Mouse (Mus musculus): ENCODE measurements around the gene Siae. TPM values are rescaled to one million over a fixed set of nuclear protein-coding genes. Genes with fewer than 3 reads are reported as not detected.
A peak's percentile ranks its signal among the peaks of the same experiment; 100 is the strongest.

Gene Siae
- polyA plus RNA-seq, 1 experiment from 2014 or later = 14.9 TPM

- Histone ChIP-seq H3K9ac (ENCODE audit: low read length) (no peak overlapping the region), H3K27me3 (ENCODE audit: control insufficient read depth, insufficient read depth, low read depth, low read length) (no peaks in the 10 kb centered on the region), H3K4me3 (ENCODE audit: low read length) (no peak overlapping the region), H3K4me2 (ENCODE audit: low read depth, low read length) (no peak overlapping the region), H3K27ac (ENCODE audit: low read length) (no peak overlapping the region), H3K4me1 (replicated peaks; ENCODE audit: control insufficient read depth, insufficient read depth, low read length) (0 out of 2 replicates have a peak, but pooled peaks cover 2% of the 10 kb centered on the region), H3K9me3 (ENCODE audit: control insufficient read depth, low read length) (no peaks in the 10 kb centered on the region), H3K36me3 (ENCODE audit: control insufficient read depth, insufficient read depth, low read length) (no peaks in the 10 kb centered on the region)
- 53% methylated on average over 2 of the region's 2 CpGs for WGBS
- no peak for ATAC-seq (ENCODE audit: low read depth)
These were observed 109.1 kb downstream of the Siae start for GRCm38 (mm10) chr9:37664604-37665003.

- Histone ChIP-seq H3K36me3 (ENCODE audit: control insufficient read depth, insufficient read depth, low read length) (no peaks in the 10 kb centered on the region), H3K4me1 (replicated peaks; ENCODE audit: control insufficient read depth, insufficient read depth, low read length) (0 out of 2 replicates have a peak, but pooled peaks cover 2% of the 10 kb centered on the region), H3K4me2 (ENCODE audit: low read depth, low read length) (no peak overlapping the region), H3K9ac (ENCODE audit: low read length) (no peak overlapping the region), H3K4me3 (ENCODE audit: low read length) (no peak overlapping the region), H3K27me3 (ENCODE audit: control insufficient read depth, insufficient read depth, low read depth, low read length) (no peaks in the 10 kb centered on the region), H3K9me3 (ENCODE audit: control insufficient read depth, low read length) (no peaks in the 10 kb centered on the region), H3K27ac (ENCODE audit: low read length) (no peak overlapping the region)
- WGBS = 69% methylated on average over 7 of the region's 7 CpGs
- ATAC-seq (ENCODE audit: low read depth) = no peak
These were observed 110.5 kb downstream of the Siae start for GRCm38 (mm10) chr9:37666045-37666444.

DNA sequence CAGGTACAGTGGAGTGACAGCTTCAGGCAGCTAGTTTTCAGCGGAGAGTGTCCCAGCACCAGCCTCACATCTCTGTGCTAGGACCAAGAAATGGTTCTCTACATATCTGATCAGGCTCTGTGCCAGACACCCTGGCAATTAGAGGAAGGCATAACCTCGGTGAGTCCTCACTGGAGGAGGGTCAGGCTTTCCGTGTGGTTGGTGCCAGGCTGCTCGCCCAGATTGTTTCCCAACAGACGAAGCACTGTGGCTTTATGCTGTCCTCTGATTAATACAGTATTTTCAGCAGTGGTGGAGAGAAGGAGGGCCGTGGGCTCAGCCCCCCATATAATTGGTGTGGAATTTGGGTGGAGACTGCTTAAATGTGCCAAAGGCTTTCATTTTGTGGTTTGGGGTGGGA, 113.6 kb downstream of the Siae start, which contains the start of gene Panx3:
Gene Panx3 (minus strand): TSS at position 121 of the 400 bp plus-strand sequence.
- Histone ChIP-seq H3K9ac (ENCODE audit: low read length) (no peak within 1 kb of the TSS), H3K4me3 (ENCODE audit: low read length) (no peak within 1 kb of the TSS), H3K27me3 (ENCODE audit: control insufficient read depth, insufficient read depth, low read depth, low read length) (no peaks in the 10 kb centered on the region), H3K9me3 (ENCODE audit: control insufficient read depth, low read length) (no peaks in the 10 kb centered on the region), H3K4me1 (replicated peaks; ENCODE audit: control insufficient read depth, insufficient read depth, low read length) (0 out of 2 replicates have a peak, but pooled peaks cover 2% of the 10 kb centered on the region), H3K4me2 (ENCODE audit: low read depth, low read length) (no peak within 1 kb of the TSS), H3K36me3 (ENCODE audit: control insufficient read depth, insufficient read depth, low read length) (no peaks in the 10 kb centered on the region), H3K27ac (ENCODE audit: low read length) (no peak within 1 kb of the TSS)
- WGBS = 60% methylated on average over 6 of the region's 6 CpGs
- no peak for ATAC-seq (ENCODE audit: low read depth)

DNA sequence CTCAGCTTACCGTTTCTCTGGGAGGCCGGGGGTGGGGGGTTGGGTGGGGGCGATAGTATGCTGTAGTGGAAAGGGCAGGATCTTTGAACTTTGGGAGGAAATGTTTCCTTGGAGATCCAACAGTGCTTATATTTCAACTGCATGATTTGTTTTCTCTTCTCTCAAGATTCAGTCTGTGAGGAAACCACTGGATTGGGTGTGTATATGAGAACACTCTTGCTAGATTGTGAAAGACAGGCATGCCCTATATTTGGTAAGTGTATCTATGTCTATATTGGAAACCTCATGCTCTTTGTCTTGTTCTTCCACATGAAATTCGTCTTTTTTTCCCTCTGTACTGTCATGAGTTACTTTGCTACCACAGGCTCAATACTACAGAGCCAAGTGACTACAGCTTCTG, 114.2 kb downstream of the Siae start:
- WGBS = 50% methylated on average over 4 of the region's 4 CpGs
- Histone ChIP-seq H3K36me3 (ENCODE audit: control insufficient read depth, insufficient read depth, low read length) (no peaks in the 10 kb centered on the region), H3K4me3 (ENCODE audit: low read length) (no peak overlapping the region), H3K4me2 (ENCODE audit: low read depth, low read length) (no peak overlapping the region), H3K9ac (ENCODE audit: low read length) (no peak overlapping the region), H3K27ac (ENCODE audit: low read length) (no peak overlapping the region), H3K4me1 (replicated peaks; ENCODE audit: control insufficient read depth, insufficient read depth, low read length) (0 out of 2 replicates have a peak, but pooled peaks cover 2% of the 10 kb centered on the region), H3K9me3 (ENCODE audit: control insufficient read depth, low read length) (no peaks in the 10 kb centered on the region), H3K27me3 (ENCODE audit: control insufficient read depth, insufficient read depth, low read depth, low read length) (no peaks in the 10 kb centered on the region)
- 0 out of 2 replicates have a peak, but pooled peaks have one; percentile 28 for ATAC-seq (ENCODE audit: low read depth)

- 95% methylated on average over 3 of the region's 3 CpGs for WGBS
- no peak for ATAC-seq (ENCODE audit: low read depth)
- no peaks in the 10 kb centered on the region for H3K27me3 ChIP-seq (ENCODE audit: control insufficient read depth, insufficient read depth, low read depth, low read length)
- H3K4me3 ChIP-seq (ENCODE audit: low read length) = no peak overlapping the region
- no peak overlapping the region for H3K9ac ChIP-seq (ENCODE audit: low read length)
- no peaks in the 10 kb centered on the region for H3K36me3 ChIP-seq (ENCODE audit: control insufficient read depth, insufficient read depth, low read length)
- H3K9me3 ChIP-seq (ENCODE audit: control insufficient read depth, low read length) = no peaks in the 10 kb centered on the region
- 0 out of 2 replicates have a peak, but pooled peaks cover 2% of the 10 kb centered on the region for H3K4me1 ChIP-seq (replicated peaks; ENCODE audit: control insufficient read depth, insufficient read depth, low read length)
- no peak overlapping the region for H3K4me2 ChIP-seq (ENCODE audit: low read depth, low read length)
- no peak overlapping the region for H3K27ac ChIP-seq (ENCODE audit: low read length)
These were observed 114.8 kb downstream of the Siae start for GRCm38 (mm10) chr9:37670261-37670660.

DNA sequence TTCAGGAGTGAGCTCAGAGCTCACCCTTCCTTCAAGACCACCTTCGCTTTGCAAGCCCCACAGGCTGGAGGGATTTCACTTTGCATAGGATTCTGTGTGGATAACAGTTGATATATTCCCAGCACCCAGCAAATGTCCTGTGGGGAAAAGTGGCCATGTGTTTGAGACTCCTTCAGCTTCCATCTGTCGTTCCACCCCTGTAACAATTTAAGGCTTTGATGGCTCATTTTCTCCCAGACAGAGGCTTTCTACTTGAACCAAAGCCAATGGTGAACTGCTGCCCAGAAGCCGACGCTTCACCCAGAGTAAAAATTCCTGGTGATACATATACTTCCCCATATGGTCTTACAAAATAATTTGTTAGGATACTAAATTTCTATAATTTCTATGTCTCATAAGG, 119.8 kb downstream of the Siae start:
- Histone ChIP-seq H3K4me3 (ENCODE audit: low read length) (no peak overlapping the region), H3K9me3 (ENCODE audit: control insufficient read depth, low read length) (no peaks in the 10 kb centered on the region), H3K4me2 (ENCODE audit: low read depth, low read length) (no peak overlapping the region), H3K36me3 (ENCODE audit: control insufficient read depth, insufficient read depth, low read length) (no peaks in the 10 kb centered on the region), H3K9ac (ENCODE audit: low read length) (no peak overlapping the region), H3K27me3 (ENCODE audit: control insufficient read depth, insufficient read depth, low read depth, low read length) (no peaks in the 10 kb centered on the region), H3K4me1 (replicated peaks; ENCODE audit: control insufficient read depth, insufficient read depth, low read length) (no peaks in the 10 kb centered on the region), H3K27ac (ENCODE audit: low read length) (no peak overlapping the region)
- WGBS = 60% methylated on average over 4 of the region's 4 CpGs
- ATAC-seq (ENCODE audit: low read depth) = no peak

DNA sequence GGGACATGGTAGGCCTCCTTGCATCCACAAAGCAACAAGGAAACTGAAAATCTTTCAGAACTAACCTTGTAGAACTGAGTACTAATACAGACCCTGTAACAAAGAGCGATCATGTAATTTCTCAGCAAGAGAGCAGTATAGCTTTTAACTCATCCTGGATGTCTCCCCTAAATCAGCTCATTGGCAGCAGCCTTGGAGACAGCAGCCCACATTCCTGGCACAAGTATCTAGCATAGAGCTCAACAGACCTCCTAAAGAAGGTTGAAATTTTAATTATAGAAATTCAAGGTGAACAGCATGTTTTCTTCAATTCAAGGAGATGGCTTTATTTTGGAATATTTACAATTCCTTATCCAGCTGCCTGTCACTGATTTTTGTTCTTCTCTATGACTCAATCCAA, 125.6 kb downstream of the Siae start:
- no peak overlapping the region for H3K9ac ChIP-seq (ENCODE audit: low read length)
- H3K4me2 ChIP-seq (ENCODE audit: low read depth, low read length) = no peak overlapping the region
- 91% methylated on average over 1 of the region's 1 CpGs for WGBS
- H3K27ac ChIP-seq (ENCODE audit: low read length) = no peak overlapping the region
- no peak overlapping the region for H3K4me3 ChIP-seq (ENCODE audit: low read length)
- no peaks in the 10 kb centered on the region for H3K27me3 ChIP-seq (ENCODE audit: control insufficient read depth, insufficient read depth, low read depth, low read length)
- H3K4me1 ChIP-seq (replicated peaks; ENCODE audit: control insufficient read depth, insufficient read depth, low read length) = no peaks in the 10 kb centered on the region
- ATAC-seq (ENCODE audit: low read depth) = no peak
- H3K9me3 ChIP-seq (ENCODE audit: control insufficient read depth, low read length) = no peaks in the 10 kb centered on the region
- no peaks in the 10 kb centered on the region for H3K36me3 ChIP-seq (ENCODE audit: control insufficient read depth, insufficient read depth, low read length)

DNA sequence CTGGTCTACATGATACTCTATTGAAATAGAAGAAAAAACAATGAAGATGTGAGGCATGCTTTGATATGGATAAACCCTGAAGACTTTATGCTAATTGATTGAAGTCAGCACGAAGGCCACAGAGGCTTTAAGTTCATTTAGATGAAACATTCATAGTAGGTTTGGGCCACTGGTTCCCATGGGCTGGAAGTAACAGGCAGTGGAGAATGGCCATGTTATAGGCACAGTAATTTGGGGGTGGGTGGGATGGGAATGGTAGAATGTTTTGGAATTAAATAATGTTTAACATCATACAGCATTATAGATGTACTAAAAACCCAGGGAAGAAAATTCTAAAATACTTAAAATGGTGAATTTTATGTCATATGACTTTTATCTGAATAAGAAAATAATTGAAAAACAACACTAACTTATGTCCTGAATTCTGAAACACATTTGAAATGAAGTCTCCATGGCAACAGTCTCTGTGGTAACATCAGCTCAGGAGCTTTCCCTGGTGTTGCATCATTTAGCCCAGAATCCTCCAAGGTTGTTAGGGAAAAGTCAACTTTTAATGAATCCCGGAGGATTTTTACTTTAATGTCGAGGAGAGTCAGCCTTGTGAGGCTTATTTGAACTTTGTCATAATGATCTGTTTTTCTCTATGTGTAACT, 131.9 kb downstream of the Siae start:
- 73% methylated on average over 3 of the region's 3 CpGs for WGBS
- no peaks in the 10 kb centered on the region for H3K4me1 ChIP-seq (replicated peaks; ENCODE audit: control insufficient read depth, insufficient read depth, low read length)
- H3K9me3 ChIP-seq (ENCODE audit: control insufficient read depth, low read length) = no peaks in the 10 kb centered on the region
- no peak overlapping the region for H3K4me2 ChIP-seq (ENCODE audit: low read depth, low read length)
- no peaks in the 10 kb centered on the region for H3K36me3 ChIP-seq (ENCODE audit: control insufficient read depth, insufficient read depth, low read length)
- no peak overlapping the region for H3K4me3 ChIP-seq (ENCODE audit: low read length)
- ATAC-seq (ENCODE audit: low read depth) = no peak
- H3K27ac ChIP-seq (ENCODE audit: low read length) = no peak overlapping the region
- no peak overlapping the region for H3K9ac ChIP-seq (ENCODE audit: low read length)
- H3K27me3 ChIP-seq (ENCODE audit: control insufficient read depth, insufficient read depth, low read depth, low read length) = no peaks in the 10 kb centered on the region

DNA sequence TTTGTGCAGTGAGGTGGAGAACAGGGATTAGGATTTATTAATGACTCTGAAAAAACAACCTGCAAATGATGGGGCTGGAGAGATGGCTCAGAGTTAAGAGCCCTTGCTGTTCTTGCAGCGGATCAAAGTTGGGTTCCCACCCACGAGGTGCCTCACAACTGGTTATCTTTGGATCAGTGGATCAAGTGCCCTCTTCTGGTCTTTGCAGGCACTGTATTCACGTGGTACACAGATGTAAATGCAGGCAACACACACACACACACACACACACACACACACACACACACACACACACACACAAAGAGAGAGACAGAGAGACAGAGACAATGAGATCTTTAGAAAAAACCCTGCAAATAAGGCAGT, 132.4 kb downstream of the Siae start:
- H3K9me3 ChIP-seq (ENCODE audit: control insufficient read depth, low read length) = no peaks in the 10 kb centered on the region
- no peak overlapping the region for H3K27ac ChIP-seq (ENCODE audit: low read length)
- H3K9ac ChIP-seq (ENCODE audit: low read length) = no peak overlapping the region
- no peak overlapping the region for H3K4me3 ChIP-seq (ENCODE audit: low read length)
- WGBS = 37% methylated on average over 3 of the region's 3 CpGs
- no peak for ATAC-seq (ENCODE audit: low read depth)
- H3K27me3 ChIP-seq (ENCODE audit: control insufficient read depth, insufficient read depth, low read depth, low read length) = no peaks in the 10 kb centered on the region
- H3K4me1 ChIP-seq (replicated peaks; ENCODE audit: control insufficient read depth, insufficient read depth, low read length) = no peaks in the 10 kb centered on the region
- no peak overlapping the region for H3K4me2 ChIP-seq (ENCODE audit: low read depth, low read length)
- no peaks in the 10 kb centered on the region for H3K36me3 ChIP-seq (ENCODE audit: control insufficient read depth, insufficient read depth, low read length)
